Mouse (Mus musculus) lung, postnatal 0 days (tissue): ENCODE results near the gene Klhdc3.

Experiments
- CTCF ChIP-seq: IDR thresholded peaks from 2 replicates; pipeline ENCODE4 v1.5.1; 2016; ENCODE audit warnings: antibody characterized with exemption, mild to moderate bottlenecking
- EP300 ChIP-seq: IDR thresholded peaks from 2 replicates; pipeline ENCODE4 v1.6.1; 2016; ENCODE audit warnings: antibody characterized with exemption, mild to moderate bottlenecking, control low read depth

DNA sequence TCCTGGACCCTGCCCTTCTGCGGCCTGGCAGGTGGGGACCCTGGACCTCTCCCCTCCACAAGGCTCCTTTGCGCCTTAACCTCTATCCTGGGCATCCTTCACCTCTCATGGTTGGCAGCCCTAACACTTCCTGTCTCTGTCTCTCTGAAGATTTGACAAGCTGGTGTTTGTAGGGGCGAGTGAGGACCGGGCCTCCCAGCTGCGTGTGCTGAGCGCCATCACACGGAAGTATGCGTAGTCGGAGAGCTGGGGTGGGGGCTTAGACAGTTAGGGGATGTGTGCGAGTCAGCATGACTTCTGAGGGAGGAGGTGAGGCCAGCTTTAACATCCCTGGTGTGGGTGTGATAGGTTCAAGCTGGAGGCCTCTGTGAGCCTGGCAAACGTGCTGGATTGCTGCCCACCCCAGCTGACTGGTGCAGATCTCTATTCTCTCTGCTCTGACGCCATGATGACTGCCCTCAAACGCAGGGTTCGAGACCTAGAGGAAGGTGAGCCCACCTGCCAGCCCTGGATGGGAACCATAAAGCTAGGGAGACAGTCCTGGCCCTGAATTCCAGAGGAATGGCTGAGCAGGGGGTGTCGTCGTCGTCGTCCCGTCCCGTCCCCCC is 43.9 kb upstream of the Klhdc3 start:
- TF ChIP-seq CTCF = no peak
- TF ChIP-seq EP300 = no peak
